Mouse (Mus musculus) gastrocnemius, postnatal 4 days (tissue): ENCODE data around the gene Smad9. TPM values are rescaled to one million over a fixed set of nuclear protein-coding genes. Genes with fewer than 3 reads are reported as not detected.
A peak's percentile ranks its signal among the peaks of the same experiment; 100 is the strongest.

Experiments used
- DNase-seq, 2 experiments: peaks; one replicate each; pipeline ENCODE4 v3.0.0; 2021 to 2022; ENCODE audit warnings: low spot score in 2 of 2, mixed read lengths in 2 of 2
- total RNA-seq, 2 experiments: library from RNA; stranded (reverse); gene quantifications; 2 replicates each; pipeline ENCODE4 v1.2.3; 2021

The Smad9 gene
- total RNA-seq, 2 experiments from 2014 or later: 0.47 to 0.64 TPM

DNA sequence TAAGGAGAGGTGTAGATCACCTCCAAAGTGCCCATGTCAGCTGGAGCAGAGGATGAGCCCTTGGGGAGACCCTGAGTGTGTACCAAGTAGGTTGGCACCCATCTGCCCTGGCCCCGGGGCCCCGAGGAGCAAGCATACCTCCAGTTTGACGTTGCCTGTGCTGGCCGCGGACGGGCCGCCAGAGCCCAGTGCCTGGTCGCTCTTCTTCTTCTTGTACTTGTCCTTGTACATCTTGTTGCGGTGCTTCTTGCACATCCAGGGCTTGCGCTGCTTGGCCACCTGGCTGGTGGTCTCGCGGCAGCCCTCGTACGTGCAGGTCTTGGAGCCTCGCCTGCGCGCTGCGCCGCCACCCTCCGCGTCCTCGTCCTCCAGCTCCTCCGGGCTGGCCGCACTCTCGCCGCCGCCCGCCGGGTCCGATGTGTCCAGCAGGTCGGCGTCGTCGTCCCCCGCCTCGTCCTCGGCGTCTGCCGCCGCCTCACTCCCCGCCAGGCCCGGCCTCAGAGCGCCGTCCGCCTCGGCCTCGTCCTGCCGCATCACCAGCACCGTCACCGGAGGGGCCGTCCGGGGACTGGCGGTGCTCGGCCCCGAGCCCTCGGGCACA is 51.8 kb downstream of the Smad9 start:
- peak; percentile 40 to 42 for DNase-seq

DNA sequence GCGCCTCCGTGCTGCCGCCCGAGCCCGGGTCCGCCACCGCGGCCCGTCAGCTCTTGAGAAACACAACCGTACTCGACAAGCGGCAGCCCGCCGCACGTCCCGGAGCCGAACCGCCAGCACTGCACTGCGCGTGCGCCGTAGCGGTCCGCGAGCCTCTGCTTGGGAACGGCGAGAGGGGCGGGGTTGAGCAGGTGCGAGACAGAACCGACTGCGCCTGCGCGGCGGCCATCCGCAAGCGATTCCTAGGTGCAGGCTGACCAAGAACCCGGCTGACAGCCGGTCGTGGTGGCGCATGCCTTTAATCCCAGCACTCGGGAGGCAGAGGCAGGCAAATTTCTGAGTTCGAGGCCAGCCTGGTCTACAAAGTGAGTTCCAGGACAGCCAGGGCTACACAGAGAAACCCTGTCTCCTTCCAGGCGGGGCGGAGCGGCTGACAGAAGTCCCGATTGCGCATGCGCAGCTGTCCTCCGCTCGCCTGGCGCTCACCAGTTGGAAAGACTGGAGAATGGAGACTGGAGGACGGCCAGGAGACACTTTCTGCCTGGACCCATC is 52.4 kb downstream of the Smad9 start, which contains the start of gene Rfxap:
Gene Rfxap, minus strand, starts transcription at position 126 of the 552 bp plus-strand sequence.
- peak; percentile 90 to 97 for DNase-seq

DNA sequence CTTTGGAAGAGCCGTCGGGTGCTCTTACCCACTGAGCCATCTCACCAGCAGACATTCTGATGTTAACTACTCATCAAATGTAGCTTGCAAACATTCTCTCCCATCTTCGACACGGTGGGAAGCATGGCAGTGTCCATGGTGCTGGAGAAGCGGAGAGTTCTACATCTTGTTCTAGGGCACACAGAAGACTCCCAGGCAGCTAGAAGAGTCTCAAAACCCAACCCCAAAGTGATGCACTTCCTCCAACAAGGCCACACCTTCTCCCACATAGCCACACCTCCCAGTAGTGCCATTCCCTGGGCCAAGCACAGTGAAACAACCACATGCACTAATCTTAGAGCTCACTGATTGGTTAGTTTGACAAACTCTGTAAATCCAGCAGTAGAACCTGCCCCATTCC is 53.7 kb downstream of the Smad9 start:
- DNase-seq: no peak

DNA sequence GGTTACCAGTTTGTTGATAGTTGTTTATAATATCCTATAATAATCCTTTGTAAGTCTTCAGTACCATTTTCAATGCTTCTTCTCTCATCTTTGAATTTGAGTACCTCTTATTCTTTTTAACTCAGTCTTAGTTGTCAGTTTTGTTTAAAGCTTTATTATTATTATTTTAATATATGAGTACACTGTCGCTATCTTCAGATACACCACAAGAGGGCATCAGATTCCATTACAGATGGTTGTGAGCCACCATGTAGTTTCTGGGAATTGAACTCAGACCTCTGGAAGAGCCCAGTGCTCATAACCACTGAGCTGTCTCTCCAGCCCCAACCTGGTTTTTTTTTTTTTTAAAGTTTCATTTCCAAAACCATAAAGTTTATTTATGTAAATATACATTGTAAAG is 56.2 kb downstream of the Smad9 start:
- no peak for DNase-seq

DNA sequence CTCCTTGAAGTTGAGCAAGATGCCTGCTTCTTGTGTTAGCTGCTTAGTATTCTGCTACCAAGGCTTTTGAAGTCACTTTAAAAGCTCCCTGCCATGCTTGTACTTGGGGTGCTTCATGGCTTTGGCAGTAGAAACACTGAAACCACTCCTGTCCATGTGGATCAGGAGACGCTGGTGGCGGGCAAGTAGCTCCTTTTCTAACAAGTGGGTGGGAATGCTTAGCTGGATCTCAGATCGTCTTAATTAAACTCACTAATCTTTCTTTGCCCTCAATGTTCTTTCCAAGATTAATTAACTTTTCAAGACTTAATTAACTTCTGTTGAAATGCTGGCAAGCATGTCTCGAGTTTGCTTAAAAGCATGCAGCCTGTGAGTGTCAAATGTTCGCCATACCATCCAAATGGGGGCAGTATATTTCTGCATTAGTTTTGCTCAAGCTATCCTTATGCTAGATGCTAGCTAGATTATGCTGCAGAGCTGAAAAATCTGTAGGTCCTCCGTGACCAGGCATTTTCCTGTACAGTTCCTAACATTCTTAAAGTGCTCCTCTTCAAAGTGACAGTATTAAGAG is 58.1 kb downstream of the Smad9 start:
- no peak for DNase-seq

DNA sequence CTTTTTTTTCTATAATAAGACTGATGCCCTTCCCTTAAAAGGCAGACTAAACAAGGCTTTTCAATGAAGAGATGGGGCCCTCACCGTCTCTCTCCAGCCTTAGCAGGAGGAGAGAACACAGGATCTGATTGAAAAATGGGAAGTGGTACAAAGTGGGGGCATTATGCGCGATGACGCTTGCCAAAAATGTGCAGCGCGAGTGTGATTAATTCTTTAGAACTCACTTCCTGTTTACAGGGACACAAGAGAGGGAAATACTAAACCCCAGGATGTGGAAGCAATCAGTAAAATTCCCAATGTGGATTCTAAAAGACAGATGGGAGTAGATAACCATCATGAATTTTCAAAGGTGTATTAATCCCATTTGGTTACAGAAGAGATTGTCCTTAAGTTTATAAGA is 59.2 kb downstream of the Smad9 start:
- DNase-seq: no peak

DNA sequence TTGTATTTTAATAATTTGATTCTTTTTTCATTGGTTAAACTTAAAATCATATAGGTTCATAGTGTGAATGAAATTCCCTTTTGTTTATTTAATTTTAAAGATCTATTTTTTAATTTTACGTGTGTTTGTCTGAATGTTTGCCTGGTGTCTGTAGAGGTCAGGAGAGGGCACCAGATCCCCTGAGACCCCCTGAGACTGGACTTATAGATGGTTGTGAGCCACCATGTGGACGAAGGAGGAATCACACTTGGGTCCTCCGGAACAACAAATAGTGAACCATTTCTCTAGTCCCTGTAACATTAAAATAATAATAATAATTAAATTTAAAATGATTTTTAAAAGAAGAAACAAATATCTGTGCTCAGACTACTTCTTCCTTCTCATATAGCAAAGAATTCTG is 59.9 kb downstream of the Smad9 start:
- DNase-seq: peak in 1 of 2 experiments; percentile 46

DNA sequence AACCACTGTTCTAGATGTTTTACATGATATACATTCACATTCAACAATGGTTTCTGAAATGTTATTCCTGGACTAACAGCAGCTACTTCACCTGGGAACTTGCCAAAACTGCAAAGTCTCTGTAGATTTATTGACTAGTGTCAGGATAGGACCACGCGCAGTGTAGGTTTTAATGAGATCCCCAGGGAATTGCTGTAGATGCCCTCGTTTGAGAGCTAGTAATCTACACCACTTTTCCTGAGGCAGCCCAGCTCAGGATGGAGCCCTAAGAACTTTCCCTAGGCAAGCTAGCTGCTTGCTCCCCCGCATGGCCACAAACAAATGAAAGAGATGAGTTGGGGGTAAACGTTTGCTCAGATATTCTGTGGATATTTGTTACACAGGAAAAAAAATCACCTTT is 67.1 kb downstream of the Smad9 start:
- DNase-seq: no peak

DNA sequence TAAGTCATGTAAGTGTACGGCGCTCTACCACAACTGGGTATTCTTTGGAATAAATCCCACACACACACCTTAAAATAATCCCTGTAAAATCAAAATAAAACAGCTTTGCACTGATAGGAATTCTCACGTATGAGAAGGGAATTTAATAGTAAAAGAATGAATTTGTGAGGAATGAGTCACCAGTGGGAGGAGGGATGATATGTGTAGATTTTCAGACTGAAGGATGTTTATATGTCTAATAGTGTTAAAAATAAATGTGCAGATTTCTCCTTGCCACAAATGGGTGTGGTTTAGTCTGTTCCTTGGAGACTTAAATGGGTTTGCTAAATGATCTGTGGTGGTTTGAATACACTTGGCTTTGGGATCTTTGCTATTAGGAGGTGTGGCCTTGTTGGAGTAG is 77.1 kb downstream of the Smad9 start:
- no peak for DNase-seq

DNA sequence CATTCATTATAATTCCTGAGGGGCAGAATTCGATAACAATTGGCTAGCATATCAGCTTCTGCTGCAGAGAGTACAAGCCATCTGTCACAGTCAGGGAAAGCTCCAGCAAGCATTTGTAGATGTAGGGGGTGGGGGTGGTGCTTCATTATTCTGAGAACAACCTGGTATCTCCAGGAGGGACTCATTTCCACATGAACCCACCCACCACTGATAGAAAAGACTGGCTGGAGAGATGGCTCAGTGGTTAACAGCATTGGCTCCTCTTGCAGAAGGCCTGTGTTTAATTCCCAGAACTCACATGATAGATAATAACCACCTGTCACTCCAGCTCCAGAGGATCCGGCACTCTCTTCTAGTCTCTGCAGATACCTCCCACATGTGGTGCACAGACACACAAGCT is 80.0 kb downstream of the Smad9 start:
- DNase-seq: no peak

Other genes starting within 250 kb of the Smad9 start
- gene Supt20, start 62.8 kb upstream of the Smad9 start, total RNA-seq: 10 to 100 TPM; 41.6 to 49.7 TPM
- gene Gm21958, start 41.2 kb upstream of the Smad9 start, total RNA-seq: not detected
- 10 to 100 TPM; 28.9 to 33.7 TPM for gene Exosc8, start 20.2 kb upstream of the Smad9 start, total RNA-seq
- 10 to 100 TPM; 22.8 to 24.7 TPM for gene Alg5, start 20.0 kb upstream of the Smad9 start, total RNA-seq
- 10 to 100 TPM; 27.2 to 34.0 TPM for gene Rfxap, start 52.2 kb downstream of the Smad9 start, total RNA-seq
- gene Sertm1, start 160.3 kb downstream of the Smad9 start, total RNA-seq: not detected